Mouse (Mus musculus) liver, embryonic 12.5 days (tissue): ENCODE data around the gene Art4. TPM values are rescaled to one million over a fixed set of nuclear protein-coding genes. Genes with fewer than 3 reads are reported as not detected.

Source experiments
- ATAC-seq: fragments of 200-750 bp; cut with Nextera tagmentation; 2 replicates; pipeline ENCODE4 v1.8.0; 2017; ENCODE audit warnings: moderate number of reproducible peaks, mild to moderate bottlenecking, moderate library complexity
- H3K27ac ChIP-seq: fragments of 300-500 bp; sonication (generic); 2 replicates; pipeline ENCODE4 v1.5.1; 2016; ENCODE audit warnings: mild to moderate bottlenecking
- H3K27me3 ChIP-seq: fragments of 300-500 bp; sonication (generic); replicated peaks from 2 replicates; pipeline ENCODE4 v1.6.1; 2016; ENCODE audit warnings: mild to moderate bottlenecking, moderate library complexity
- H3K36me3 ChIP-seq: fragments of 300-500 bp; sonication (generic); 2 replicates; pipeline ENCODE4 v1.6.1; 2016; ENCODE audit warnings: mild to moderate bottlenecking, moderate library complexity
- H3K4me1 ChIP-seq: fragments of 300-500 bp; sonication (generic); 2 replicates; pipeline ENCODE4 v1.6.1; 2016
- H3K4me2 ChIP-seq: fragments of 300-500 bp; sonication (generic); 2 replicates; pipeline ENCODE4 v1.6.1; 2016; ENCODE audit warnings: mild to moderate bottlenecking, moderate library complexity
- H3K4me3 ChIP-seq: fragments of 300-500 bp; sonication (generic); 2 replicates; pipeline ENCODE4 v1.5.1; 2016; ENCODE audit warnings: mild to moderate bottlenecking, moderate library complexity
- H3K9ac ChIP-seq: fragments of 300-500 bp; sonication (generic); 2 replicates; pipeline ENCODE4 v1.6.1; 2016; ENCODE audit warnings: mild to moderate bottlenecking, moderate library complexity
- H3K9me3 ChIP-seq: fragments of 300-500 bp; sonication (generic); replicated peaks from 2 replicates; pipeline ENCODE4 v1.6.1; 2016; ENCODE audit warnings: mild to moderate bottlenecking, moderate library complexity
- WGBS: fragments of 180-500 bp; shearing (Covaris S2); methylation state at CpG from one replicate; pipeline ENCODE4 v1.1.7; 2016; ENCODE audit not compliant: insufficient replicate concordance; 5-methylcytosine and 5-hydroxymethylcytosine counted together
- polyA plus RNA-seq: library from polyadenylated mRNA; unstranded; fragments of >200 nt; fragmentation: Nextera tagmentation; extraction: Ambion mirVana; gene quantifications from 2 replicates; pipeline ENCODE4 v1.2.1, GENCODE M21; 2016

The Art4 gene
- polyA plus RNA-seq, 1 experiment from 2014 or later: 27.0 TPM

DNA sequence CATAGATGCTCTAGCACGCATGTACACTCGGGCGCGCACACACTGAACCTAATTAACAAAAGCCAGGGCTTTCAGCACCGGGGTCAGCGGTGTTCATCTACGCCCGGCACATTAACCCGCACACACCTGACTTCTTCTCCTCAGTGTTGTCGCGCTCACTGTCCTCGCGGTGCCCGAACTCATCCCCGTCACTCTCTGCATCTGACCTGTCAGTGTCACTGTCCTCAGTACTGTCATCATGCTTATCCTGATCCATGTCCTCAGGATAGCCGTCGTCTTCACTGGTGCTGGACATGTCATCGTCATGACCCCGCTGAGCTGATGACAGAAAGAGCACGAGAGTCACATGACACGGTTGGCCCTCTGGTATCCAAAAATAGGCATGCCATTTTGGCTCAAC is 37.2 kb downstream of the Art4 start:
- Histone ChIP-seq H3K4me3 (no peak overlapping the region), H3K36me3 (peaks cover 96% of the 10 kb centered on the region), H3K27ac (no peak overlapping the region), H3K9me3 (no peaks in the 10 kb centered on the region), H3K4me1 (no peaks in the 10 kb centered on the region), H3K9ac (no peak overlapping the region), H3K27me3 (no peaks in the 10 kb centered on the region), H3K4me2 (no peak overlapping the region)
- peak; percentile 36; the same call in 1 of the 2 replicates for ATAC-seq
- 92% methylated on average over 21 of the region's 21 CpGs for WGBS

- no peaks in the 10 kb centered on the region for H3K9me3 ChIP-seq
- H3K27ac ChIP-seq: no peak overlapping the region
- no peak overlapping the region for H3K4me2 ChIP-seq
- no peaks in the 10 kb centered on the region for H3K27me3 ChIP-seq
- ATAC-seq: no peak
- no peak overlapping the region for H3K4me3 ChIP-seq
- H3K4me1 ChIP-seq: no peaks in the 10 kb centered on the region
- H3K9ac ChIP-seq: no peak overlapping the region
- WGBS: 89% methylated on average over 3 of the region's 3 CpGs
- peaks cover 99% of the 10 kb centered on the region for H3K36me3 ChIP-seq
Observed at GRCm38 (mm10) chr6:136817549-136817948, 40.0 kb downstream of the Art4 start.

GRCm38 (mm10) chr6:136816826-136817225 is 40.7 kb downstream of the Art4 start:
- 91% methylated on average over 21 of the region's 21 CpGs for WGBS
- H3K4me1 ChIP-seq: no peaks in the 10 kb centered on the region
- no peaks in the 10 kb centered on the region for H3K9me3 ChIP-seq

DNA sequence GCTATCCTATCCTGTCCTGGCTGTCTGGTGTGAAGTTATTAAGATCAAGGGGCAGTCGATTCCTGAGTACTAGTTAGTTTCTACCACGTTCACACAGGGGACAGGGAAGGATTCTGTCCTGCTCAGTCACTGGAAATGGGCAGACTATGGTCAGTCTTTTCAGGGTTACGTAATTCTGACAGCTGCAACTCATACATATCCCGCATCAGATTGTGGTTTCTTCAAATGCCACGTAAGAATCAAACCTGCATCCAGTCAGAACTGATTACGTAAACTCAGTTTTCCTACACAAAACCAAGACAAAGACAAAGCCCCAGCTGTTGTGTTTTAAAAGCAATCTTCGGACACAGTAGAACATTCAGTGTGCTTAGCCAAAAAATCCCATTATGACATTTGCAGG is 42.2 kb downstream of the Art4 start:
- H3K4me1 ChIP-seq: peaks cover 11% of the 10 kb centered on the region
- H3K27ac ChIP-seq: no peak overlapping the region
- H3K4me3 ChIP-seq: no peak overlapping the region
- H3K36me3 ChIP-seq: peaks cover 99% of the 10 kb centered on the region
- no peak overlapping the region for H3K4me2 ChIP-seq
- no peaks in the 10 kb centered on the region for H3K9me3 ChIP-seq
- H3K9ac ChIP-seq: no peak overlapping the region
- WGBS: 87% methylated on average over 7 of the region's 7 CpGs
- H3K27me3 ChIP-seq: no peaks in the 10 kb centered on the region
- no peak for ATAC-seq

More at GRCm38 (mm10) chr6:136816826-136817225, 40.7 kb downstream of the Art4 start:
- no peak for ATAC-seq
- H3K4me3 ChIP-seq: no peak overlapping the region
- H3K4me2 ChIP-seq: no peak overlapping the region
- H3K27me3 ChIP-seq: no peaks in the 10 kb centered on the region
- no peak overlapping the region for H3K27ac ChIP-seq
- peaks cover 99% of the 10 kb centered on the region for H3K36me3 ChIP-seq
- no peak overlapping the region for H3K9ac ChIP-seq

GRCm38 (mm10) chr6:136813117-136813516 is 44.4 kb downstream of the Art4 start:
- WGBS: 39% methylated on average over 4 of the region's 4 CpGs
- no peak overlapping the region for H3K27ac ChIP-seq
- H3K4me2 ChIP-seq: no peak overlapping the region
- no peaks in the 10 kb centered on the region for H3K27me3 ChIP-seq
- peaks cover 85% of the 10 kb centered on the region for H3K36me3 ChIP-seq
- no peak for ATAC-seq
- H3K9me3 ChIP-seq: no peaks in the 10 kb centered on the region
- H3K9ac ChIP-seq: no peak overlapping the region
- no peak overlapping the region for H3K4me3 ChIP-seq
- H3K4me1 ChIP-seq: peaks cover 24% of the 10 kb centered on the region

DNA sequence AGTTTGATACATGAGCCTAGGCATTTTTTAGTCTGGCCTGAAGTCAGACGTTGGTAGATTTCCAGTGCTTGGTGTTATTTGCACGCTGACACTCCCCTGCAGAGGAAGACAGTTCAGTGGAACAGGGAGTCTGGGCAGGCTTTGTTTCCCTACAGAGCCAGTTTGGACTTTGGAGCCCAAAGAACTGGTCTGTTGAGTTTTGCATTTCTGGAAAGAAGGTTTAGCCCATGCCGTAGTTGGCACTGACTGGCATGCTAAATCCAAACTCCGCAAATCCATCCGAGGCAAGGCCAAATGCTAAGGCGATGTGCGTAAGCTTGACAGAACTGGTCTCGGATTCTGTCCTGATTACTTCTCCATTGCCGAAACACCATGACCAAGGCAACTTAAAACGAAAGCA is 46.3 kb downstream of the Art4 start:
- Histone ChIP-seq H3K4me2 (no peak overlapping the region), H3K27ac (peak overlapping the region; percentile 36; the same call in 1 of the 2 replicates), H3K9ac (no peak overlapping the region), H3K27me3 (no peaks in the 10 kb centered on the region), H3K9me3 (no peaks in the 10 kb centered on the region), H3K36me3 (peaks cover 66% of the 10 kb centered on the region), H3K4me3 (no peak overlapping the region), H3K4me1 (peaks cover 40% of the 10 kb centered on the region)
- ATAC-seq: no peak
- 79% methylated on average over 10 of the region's 10 CpGs for WGBS

- 0 out of 2 replicates have a peak overlapping the region, but pooled peaks have one; percentile 23 for H3K27ac ChIP-seq
Observed at GRCm38 (mm10) chr6:136809673-136810072, 47.9 kb downstream of the Art4 start.

DNA sequence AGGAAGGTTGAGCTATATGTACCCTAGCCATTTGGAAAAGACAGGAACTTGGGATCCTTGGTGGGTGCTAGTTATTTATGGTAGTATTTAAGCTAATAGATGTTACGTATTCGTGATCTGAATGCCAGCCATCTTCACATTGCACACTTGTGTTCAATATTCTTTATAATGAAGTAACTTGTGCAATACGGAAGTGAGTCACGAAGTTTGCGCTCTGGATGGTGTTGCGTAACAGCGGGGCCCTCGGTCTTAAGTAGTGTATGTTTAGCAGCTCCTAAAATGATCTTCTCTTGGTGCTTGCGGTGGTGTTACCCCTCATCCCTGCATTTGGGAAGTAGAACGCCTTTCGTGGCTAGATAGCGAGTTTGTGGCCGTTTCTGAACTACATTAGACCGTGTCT is 48.5 kb downstream of the Art4 start:
- no peak for ATAC-seq
- H3K4me1 ChIP-seq: peaks cover 55% of the 10 kb centered on the region
- 3% methylated on average over 14 of the region's 14 CpGs for WGBS
- H3K4me3 ChIP-seq: peak overlapping the region; percentile 95
- H3K4me2 ChIP-seq: peak overlapping the region; percentile 85
- H3K27ac ChIP-seq: peak overlapping the region; percentile 100
- H3K9ac ChIP-seq: peak overlapping the region; percentile 95
- peaks cover 46% of the 10 kb centered on the region for H3K36me3 ChIP-seq
- H3K27me3 ChIP-seq: no peaks in the 10 kb centered on the region
- no peaks in the 10 kb centered on the region for H3K9me3 ChIP-seq

More at GRCm38 (mm10) chr6:136809673-136810072, 47.9 kb downstream of the Art4 start:
- H3K4me1 ChIP-seq: peaks cover 55% of the 10 kb centered on the region
- WGBS: 34% methylated on average over 13 of the region's 13 CpGs
- H3K9ac ChIP-seq: peak overlapping the region; percentile 95
- no peaks in the 10 kb centered on the region for H3K9me3 ChIP-seq
- H3K36me3 ChIP-seq: peaks cover 52% of the 10 kb centered on the region
- peak overlapping the region; percentile 85 for H3K4me2 ChIP-seq
- no peaks in the 10 kb centered on the region for H3K27me3 ChIP-seq
- ATAC-seq: no peak
- H3K4me3 ChIP-seq: peak overlapping the region; percentile 95

- H3K9ac ChIP-seq: peak overlapping the region; percentile 95
- peaks cover 41% of the 10 kb centered on the region for H3K36me3 ChIP-seq
- ATAC-seq: peak; percentile 19
- under 1% methylated on average over 28 of the region's 28 CpGs for WGBS
- H3K4me2 ChIP-seq: peak overlapping the region; percentile 85
- H3K4me1 ChIP-seq: peaks cover 55% of the 10 kb centered on the region
- peak overlapping the region; percentile 100 for H3K27ac ChIP-seq
- H3K27me3 ChIP-seq: no peaks in the 10 kb centered on the region
- H3K4me3 ChIP-seq: peak overlapping the region; percentile 95
- no peaks in the 10 kb centered on the region for H3K9me3 ChIP-seq
Observed at GRCm38 (mm10) chr6:136808631-136809046, 48.9 kb downstream of the Art4 start.

DNA sequence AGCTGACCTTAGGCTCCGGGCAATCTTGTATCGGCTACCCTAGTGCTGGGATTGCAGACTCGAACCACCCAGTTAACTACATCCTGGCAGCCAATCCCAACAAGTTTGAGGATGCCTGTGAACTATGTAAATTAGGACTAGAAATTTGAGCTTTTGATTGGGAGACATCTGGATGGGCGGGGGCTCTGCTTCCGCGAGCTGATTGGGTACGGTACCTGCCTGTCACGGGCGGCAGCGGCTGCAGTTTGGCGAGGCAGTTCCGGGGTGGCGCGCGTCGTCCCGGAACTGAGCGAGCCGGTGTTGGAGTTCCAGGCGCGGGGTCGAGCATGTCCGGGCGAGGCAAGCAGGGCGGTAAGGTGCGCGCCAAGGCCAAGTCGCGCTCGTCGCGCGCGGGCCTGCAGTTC is 49.5 kb downstream of the Art4 start, which contains the start of gene H2afj:
Gene H2afj, plus strand, starts transcription at position 231 of the 404 bp plus-strand sequence.
- Histone ChIP-seq H3K36me3 (peaks cover 35% of the 10 kb centered on the region), H3K27ac (peak within 1 kb of the TSS; percentile 100), H3K9ac (peak within 1 kb of the TSS; percentile 95), H3K9me3 (no peaks in the 10 kb centered on the region), H3K4me3 (peak within 1 kb of the TSS; percentile 95), H3K4me1 (peaks cover 60% of the 10 kb centered on the region), H3K4me2 (peak within 1 kb of the TSS; percentile 85), H3K27me3 (no peaks in the 10 kb centered on the region)
- peak; percentile 78 for ATAC-seq
- WGBS: under 1% methylated on average over 34 of the region's 34 CpGs

GRCm38 (mm10) chr6:136807395-136808013 is 50.0 kb downstream of the Art4 start:
- peak overlapping the region; percentile 72 for H3K9ac ChIP-seq
- no peaks in the 10 kb centered on the region for H3K27me3 ChIP-seq
- H3K9me3 ChIP-seq: no peaks in the 10 kb centered on the region
- ATAC-seq: no peak
- peak overlapping the region; percentile 100 for H3K27ac ChIP-seq
- H3K36me3 ChIP-seq: peaks cover 30% of the 10 kb centered on the region
- peaks cover 64% of the 10 kb centered on the region for H3K4me1 ChIP-seq
- H3K4me2 ChIP-seq: peak overlapping the region; percentile 85
- WGBS: 29% methylated on average over 18 of the region's 18 CpGs
- peak overlapping the region; percentile 95 for H3K4me3 ChIP-seq

- WGBS: 57% methylated on average over 5 of the region's 5 CpGs
- Histone ChIP-seq H3K4me1 (peaks cover 67% of the 10 kb centered on the region), H3K9me3 (no peaks in the 10 kb centered on the region), H3K36me3 (peaks cover 23% of the 10 kb centered on the region), H3K27me3 (no peaks in the 10 kb centered on the region), H3K27ac (peak overlapping the region; percentile 100), H3K4me3 (peak overlapping the region; percentile 95), H3K4me2 (peak overlapping the region; percentile 85), H3K9ac (peak overlapping the region; percentile 72)
- no peak for ATAC-seq
Observed at GRCm38 (mm10) chr6:136806819-136807218, 50.7 kb downstream of the Art4 start.
